Mouse (Mus musculus) erythroblast, embryonic 14.5 days (primary cell): ENCODE data around the gene Psd4.

Experiments
- GATA1 ChIP-seq: IDR thresholded peaks from 2 replicates; pipeline ENCODE4 v1.6.1; 2012; ENCODE audit warnings: low read length, inconsistent platforms, mixed read lengths
- TAL1 ChIP-seq: IDR thresholded peaks from 3 replicates; pipeline ENCODE4 v1.6.1; 2012; ENCODE audit warnings: low read length, inconsistent platforms, mixed read lengths

- TF ChIP-seq TAL1 = no peak
- no peak for TF ChIP-seq GATA1
Measured at GRCm38 (mm10) chr2:24417564-24417963, 50.2 kb downstream of the Psd4 start.
